Mouse (Mus musculus): ENCODE results near the gene Gclc.

DNA sequence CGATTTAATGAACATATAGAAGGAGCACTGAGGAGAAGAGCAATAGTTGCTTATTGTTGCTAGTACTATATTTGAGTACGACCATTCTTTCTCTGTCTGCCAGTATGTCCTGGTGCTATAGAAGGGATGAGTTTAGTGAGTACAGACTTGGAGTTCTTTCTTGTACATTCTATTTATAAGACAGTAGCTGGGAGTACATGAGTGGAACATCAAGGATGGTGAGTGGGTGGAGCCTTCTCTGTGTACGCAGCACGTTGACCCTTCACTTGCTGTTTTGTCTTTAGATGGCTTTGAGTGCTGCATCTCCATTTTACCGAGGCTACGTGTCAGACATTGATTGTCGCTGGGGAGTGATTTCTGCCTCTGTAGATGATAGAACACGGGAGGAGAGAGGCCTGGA lies 31.1 kb downstream of the Gclc start:
- TF ChIP-seq CTCF (IDR thresholded peaks at IDR 0.05; ENCODE audit: control insufficient read depth, insufficient read depth, insufficient read length) (no peak), FOSL1 (IDR thresholded peaks at IDR 0.05; ENCODE audit: insufficient read depth, low read length, poor library complexity, severe bottlenecking) (no peak), USF1 (IDR thresholded peaks at IDR 0.05; ENCODE audit: low read depth) (no peak)
